Mouse (Mus musculus) testis, postnatal 14 days (tissue): ENCODE results near the gene Rps6kc1.

Experiments used
- DNase-seq: peaks from one replicate; pipeline ENCODE4 v3.0.0; 2021; ENCODE audit warnings: low spot score

The Rps6kc1 gene

GRCm38 (mm10) chr1:190763756-190764155 is 147.8 kb downstream of the Rps6kc1 start:
- no peak for DNase-seq

- no peak for DNase-seq
These were observed 149.8 kb downstream of the Rps6kc1 start for GRCm38 (mm10) chr1:190761786-190762185.

GRCm38 (mm10) chr1:190757899-190758298 is 153.7 kb downstream of the Rps6kc1 start:
- no peak for DNase-seq

- DNase-seq, result no peak
These were observed 159.6 kb downstream of the Rps6kc1 start for GRCm38 (mm10) chr1:190751794-190752570.

GRCm38 (mm10) chr1:190748937-190749336 is 162.6 kb downstream of the Rps6kc1 start:
- no peak for DNase-seq

GRCm38 (mm10) chr1:190741421-190741820 is 170.1 kb downstream of the Rps6kc1 start:
- DNase-seq, result no peak

- DNase-seq, result no peak
These were observed 178.8 kb downstream of the Rps6kc1 start for GRCm38 (mm10) chr1:190732803-190733202.

GRCm38 (mm10) chr1:190729516-190730088 is 182.0 kb downstream of the Rps6kc1 start:
- DNase-seq, result no peak

- DNase-seq, result no peak
These were observed 183.4 kb downstream of the Rps6kc1 start for GRCm38 (mm10) chr1:190728111-190728651.

GRCm38 (mm10) chr1:190727385-190727784 is 184.2 kb downstream of the Rps6kc1 start:
- DNase-seq, result no peak

GRCm38 (mm10) chr1:190724591-190725380 is 186.8 kb downstream of the Rps6kc1 start:
- no peak for DNase-seq

GRCm38 (mm10) chr1:190723926-190724430 is 187.6 kb downstream of the Rps6kc1 start:
- no peak for DNase-seq

GRCm38 (mm10) chr1:190713848-190714247 is 197.7 kb downstream of the Rps6kc1 start:
- DNase-seq, result no peak

- DNase-seq, result no peak
These were observed 214.0 kb downstream of the Rps6kc1 start for GRCm38 (mm10) chr1:190697576-190697975.

GRCm38 (mm10) chr1:190695589-190695988 is 216.0 kb downstream of the Rps6kc1 start:
- no peak for DNase-seq

GRCm38 (mm10) chr1:190690528-190691262 is 220.9 kb downstream of the Rps6kc1 start:
- DNase-seq, result no peak

GRCm38 (mm10) chr1:190683060-190683459 is 228.5 kb downstream of the Rps6kc1 start:
- no peak for DNase-seq

GRCm38 (mm10) chr1:190682021-190682926 is 229.3 kb downstream of the Rps6kc1 start:
- no peak for DNase-seq

GRCm38 (mm10) chr1:190675455-190675854 is 236.1 kb downstream of the Rps6kc1 start:
- DNase-seq, result no peak

- no peak for DNase-seq
These were observed 242.5 kb downstream of the Rps6kc1 start for GRCm38 (mm10) chr1:190669099-190669498.

- no peak for DNase-seq
These were observed 243.7 kb downstream of the Rps6kc1 start for GRCm38 (mm10) chr1:190667821-190668220.
